Mouse (Mus musculus) layer of hippocampus, adult 8-10 months (tissue): ENCODE data around the gene Miga1. TPM values are rescaled to one million over a fixed set of nuclear protein-coding genes. Genes with fewer than 3 reads are reported as not detected.

Experiments
- DNase-seq, 2 experiments: peaks; one replicate each; pipeline ENCODE4 v3.0.0; 2022; ENCODE audit warnings: low spot score in 2 of 2
- total RNA-seq, 4 experiments: library from RNA; stranded (reverse); gene quantifications; 2 replicates each; pipeline ENCODE4 v1.2.4; 2022

The Miga1 gene
- total RNA-seq, 4 experiments from 2014 or later: 75.1 to 84.2 (median 76.2) TPM

DNA sequence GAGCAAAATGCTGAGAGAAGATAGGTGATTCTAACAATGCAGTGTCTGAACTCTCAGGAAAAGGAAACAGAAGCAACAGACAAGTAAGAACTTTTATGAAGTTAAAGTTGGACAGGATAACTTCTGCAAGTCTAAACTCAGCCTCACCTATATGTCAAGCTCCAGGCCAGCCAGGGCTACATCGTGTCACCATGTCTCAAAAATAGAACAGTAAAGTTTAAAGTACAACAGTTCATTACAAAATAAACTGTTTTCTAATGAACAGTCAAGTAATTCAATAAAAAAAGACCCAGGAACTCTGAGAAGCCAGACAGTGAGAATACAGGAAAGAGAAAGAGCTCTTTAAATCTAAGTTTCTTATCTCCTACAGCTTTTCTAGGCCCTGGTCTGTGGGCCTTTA is 89.7 kb downstream of the Miga1 start:
- DNase-seq: no peak

DNA sequence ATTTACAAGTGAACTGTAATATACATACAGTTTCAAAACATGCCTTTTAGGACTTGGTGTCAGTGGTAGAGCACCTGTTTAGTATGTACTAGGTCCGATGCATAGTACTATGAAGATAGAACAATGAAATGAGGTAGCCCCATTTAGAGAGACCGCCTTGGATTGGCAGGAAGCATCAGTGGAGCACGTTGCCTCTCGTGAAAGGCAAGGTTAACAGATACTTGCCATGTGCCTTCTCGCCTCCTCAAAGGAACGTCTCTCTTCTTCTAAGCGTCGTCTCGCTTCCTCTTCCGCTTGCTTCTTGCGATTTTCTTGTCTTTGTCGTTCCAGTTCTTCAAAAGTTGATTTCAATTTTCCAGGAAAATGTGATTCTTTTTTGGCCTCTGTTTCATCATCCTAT is 92.5 kb downstream of the Miga1 start:
- no peak for DNase-seq

DNA sequence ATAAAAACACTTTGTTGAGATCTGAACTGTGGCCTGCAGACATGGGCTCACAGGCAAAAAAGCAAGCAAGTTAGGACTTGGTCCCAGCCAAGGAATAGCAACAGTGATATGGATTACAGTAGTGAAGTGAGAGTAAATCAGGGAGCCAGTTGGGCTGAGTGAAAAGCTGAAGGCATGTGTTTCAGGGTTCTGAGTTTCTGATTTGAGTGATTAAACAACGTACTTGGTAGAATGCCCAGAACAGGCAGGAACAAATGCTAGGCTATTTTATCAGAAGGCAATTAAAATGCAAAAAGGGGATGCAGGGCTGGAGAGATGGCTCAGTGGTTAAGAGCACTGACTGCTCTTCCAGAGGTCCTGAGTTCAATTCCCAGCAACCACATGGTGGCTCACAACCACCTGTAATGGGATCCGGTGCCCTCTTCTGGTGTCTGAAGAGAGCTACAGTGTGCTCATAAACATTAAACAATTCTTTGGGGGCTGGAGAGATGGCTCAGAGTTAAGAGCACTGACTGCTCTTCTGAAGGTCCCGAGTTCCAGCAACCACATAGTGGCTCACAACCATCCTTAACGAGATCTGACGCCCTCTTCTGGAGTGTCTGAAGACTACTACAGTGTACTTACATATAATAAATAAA is 94.8 kb downstream of the Miga1 start:
- DNase-seq: peak in 1 of 2 experiments; percentile 42

DNA sequence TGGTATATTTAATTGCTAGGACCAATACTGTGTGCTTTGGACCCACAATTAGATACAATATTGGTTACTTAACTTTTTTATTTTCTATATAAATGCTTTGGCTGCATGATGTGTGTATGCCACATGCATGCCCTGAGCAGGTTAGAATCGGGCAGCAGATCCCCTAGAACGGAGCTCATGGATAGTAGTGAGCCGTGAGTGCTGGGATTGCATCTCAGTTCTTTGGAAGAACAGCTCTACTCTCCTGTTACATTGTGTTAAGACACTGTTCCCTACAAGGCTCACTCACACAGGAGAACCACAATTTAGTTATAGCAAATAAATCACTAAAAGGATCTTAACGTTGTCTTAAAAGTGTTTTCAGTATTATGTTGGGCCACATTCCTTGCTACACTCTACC is 96.9 kb downstream of the Miga1 start:
- no peak for DNase-seq

DNA sequence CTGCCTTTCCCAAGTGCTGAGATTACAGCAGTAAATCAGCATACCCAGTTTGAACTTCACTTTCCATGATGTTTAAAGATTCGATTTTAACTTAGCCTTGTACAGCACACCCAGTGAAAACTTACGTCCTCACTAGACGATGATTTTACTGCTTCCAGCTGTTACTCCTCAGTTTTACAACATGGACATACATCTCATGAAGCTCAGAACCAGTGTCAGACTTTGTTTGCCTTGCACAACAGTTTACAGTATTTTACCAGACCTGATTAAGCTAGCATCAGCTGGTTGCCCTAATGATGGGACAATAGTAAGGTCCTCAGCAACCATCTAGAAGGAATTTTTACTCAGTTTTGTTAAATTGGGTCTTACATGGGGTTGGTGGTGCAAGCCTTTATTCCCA is 99.1 kb downstream of the Miga1 start:
- DNase-seq: no peak

DNA sequence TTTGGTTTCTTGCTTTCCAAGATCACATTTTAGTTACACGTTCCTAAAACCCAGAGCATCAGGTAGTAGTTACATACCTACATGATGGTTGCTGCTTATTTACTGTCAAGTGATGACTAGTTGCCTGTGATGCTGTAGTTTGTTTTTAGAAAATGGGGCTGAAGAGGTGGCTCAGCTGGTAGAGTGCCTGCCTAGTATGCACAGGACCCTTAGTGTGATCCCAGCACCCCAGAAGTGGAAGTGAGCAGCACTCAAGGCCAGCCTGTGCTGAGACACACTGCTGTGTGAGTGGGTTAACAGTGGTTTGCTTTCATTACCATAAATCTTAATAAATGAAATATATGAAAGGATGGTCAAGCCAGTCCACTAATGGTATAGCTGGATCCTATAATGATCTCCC is 100.6 kb downstream of the Miga1 start:
- no peak for DNase-seq

DNA sequence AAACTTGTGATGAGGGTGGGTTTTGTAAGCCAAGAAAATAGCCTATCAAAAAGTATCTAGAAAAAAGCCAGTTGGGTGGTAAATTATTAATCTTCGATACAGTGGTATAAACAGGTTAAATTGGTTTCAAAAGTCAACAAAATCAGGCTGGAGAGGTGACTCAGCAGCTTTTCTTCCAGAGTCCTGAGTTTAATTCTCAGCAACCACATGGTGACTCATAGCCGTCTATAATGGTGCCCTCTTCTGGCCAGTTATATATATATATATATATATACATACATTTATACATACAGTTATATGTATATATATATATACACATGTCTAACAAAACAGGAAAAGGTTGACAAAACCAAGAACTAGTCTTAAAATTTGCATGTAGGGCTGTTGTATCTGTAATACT is 101.4 kb downstream of the Miga1 start:
- DNase-seq: no peak

DNA sequence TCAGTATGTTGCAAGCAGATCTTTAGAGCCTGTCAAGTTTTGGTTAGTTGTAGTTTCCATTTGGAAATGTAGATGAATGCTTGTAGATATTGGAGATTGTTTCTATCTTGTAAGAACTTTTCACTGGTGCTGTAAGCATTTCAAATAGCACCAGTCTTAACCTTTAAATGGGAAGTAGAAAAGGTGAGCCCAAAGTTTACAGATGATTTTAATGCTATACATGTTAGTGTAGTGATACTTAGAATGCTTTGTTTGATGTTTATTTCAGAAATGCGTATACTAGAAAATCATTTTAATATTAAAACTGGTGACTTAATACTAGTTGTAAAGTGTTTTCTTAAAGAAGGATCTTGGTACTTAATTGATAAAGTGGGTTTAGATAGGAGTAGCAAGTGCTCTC is 104.4 kb downstream of the Miga1 start:
- DNase-seq: no peak

DNA sequence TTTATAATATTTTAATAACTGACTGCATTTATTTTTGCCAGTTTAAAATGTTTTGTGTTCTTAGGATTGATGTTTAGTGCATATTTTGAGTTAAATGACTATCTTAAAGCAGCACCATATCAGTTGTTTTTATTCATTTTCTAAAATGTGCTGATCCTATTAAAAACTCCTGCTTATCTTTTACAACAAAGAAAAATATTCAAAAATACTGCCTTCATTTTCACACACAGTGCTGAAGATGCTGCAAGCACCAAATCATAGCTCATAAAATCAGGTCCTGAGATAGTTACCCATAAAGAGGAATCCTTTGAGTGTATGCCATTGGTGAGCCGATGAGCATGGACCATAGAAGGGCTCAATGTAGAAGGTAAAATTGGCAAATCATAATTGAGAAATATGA is 105.0 kb downstream of the Miga1 start:
- DNase-seq: no peak

DNA sequence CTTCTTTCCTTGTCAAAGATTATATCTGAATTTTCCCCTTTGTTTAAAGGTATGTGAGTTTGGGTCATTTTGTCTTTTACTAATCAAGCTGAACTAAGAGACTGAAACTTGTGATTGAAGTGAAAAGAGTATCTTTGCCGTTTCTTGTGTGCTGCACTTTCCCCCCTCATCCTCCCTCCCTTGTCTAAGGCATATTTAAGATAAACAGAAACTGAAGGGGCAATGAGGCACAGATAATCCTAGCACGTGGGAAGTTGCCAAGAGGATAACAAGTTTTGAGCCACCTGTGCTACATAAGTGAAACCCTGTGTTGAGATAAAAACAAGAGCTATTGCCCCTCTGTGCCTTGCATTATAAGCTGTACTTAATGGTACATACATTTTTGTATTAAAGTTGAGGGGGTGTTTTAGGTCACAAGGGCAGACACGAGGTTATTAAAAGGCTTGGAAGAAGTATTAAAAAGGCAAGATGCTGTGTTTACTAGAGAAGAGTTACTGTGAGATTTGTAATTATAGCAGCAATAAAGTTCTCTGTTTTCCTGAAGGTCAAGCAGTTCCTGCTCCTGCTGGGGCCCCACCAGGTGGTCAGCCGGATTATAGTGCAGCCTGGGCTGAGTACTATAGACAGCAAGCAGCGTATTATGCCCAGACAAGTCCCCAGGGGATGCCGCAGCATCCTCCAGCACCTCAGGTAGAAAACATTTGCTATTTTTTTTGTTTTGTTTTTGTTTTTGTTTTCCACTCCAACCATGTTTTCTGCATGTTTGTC is 108.7 kb downstream of the Miga1 start:
- DNase-seq: no peak

DNA sequence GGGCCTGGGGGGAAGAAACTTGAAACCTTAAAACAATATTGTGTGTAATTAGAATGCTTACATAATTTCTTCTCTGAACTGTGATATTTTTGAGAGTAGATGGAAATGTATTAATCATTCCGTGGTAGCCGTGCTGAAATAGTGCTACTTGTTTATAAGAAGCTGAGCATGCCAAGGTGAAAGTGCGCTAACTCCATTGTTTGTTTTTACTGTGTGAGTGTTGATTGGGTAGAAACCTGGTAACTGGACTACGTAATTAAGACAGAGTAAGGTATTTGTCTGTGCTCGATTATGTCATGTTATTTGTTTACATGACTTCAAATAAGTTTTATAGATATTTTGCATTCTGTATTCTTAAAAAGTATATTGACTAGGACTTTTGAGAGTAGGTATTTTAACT is 110.9 kb downstream of the Miga1 start:
- no peak for DNase-seq

DNA sequence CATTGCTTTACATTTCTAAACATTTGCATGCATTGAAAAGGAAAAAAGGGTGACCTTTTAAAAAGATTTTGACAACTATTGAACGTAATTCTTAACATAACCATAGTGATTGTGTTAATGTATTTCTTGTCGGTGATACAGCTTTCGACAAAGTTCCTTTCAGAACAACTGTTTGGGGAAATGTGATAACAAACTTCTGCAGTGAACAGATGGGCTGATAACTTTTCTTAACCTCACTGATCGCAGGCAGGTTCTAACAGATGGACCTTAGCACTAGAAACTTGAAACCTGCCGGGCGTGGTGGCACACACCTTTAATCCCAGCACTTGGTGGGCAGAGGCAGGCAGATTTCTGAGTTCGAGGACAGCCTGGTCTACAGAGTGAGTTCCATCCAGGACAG is 111.4 kb downstream of the Miga1 start:
- no peak for DNase-seq

DNA sequence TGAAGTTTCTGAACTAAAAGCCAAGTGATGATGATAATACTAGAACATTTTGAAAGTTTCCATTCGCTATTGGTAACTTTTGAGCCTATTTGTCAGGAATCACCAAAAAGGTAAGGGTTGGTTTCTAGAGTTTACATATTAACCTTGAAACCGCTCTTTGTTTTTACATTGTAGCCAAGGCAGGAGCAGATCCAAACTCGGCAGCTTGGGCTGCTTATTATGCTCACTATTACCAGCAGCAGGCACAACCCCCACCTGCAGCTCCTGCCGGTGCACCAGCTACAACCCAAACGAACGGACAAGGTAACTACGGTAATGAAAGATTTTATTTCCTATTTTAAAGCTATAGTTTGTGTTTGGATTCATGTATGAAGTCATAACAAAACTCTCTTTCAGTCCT is 114.3 kb downstream of the Miga1 start:
- no peak for DNase-seq

DNA sequence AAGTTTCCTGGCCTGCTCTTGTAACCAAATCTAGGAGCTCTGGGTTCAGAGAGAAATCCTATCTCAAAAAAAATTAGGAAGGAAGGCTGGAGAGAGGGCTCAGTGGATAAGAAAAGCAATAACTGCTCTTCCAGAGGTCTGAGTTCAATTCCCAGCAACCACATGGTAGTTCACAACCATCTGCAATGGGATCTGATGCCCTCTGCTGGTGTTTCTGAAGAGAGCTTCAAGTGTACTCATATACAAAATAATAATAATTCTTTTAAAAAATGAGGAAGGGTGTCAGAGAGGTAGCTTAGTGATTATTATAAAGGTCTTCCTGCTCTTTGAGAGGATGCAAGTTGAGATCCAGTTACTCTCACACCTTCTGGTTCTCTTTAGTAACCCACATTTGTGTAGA is 115.3 kb downstream of the Miga1 start:
- DNase-seq: no peak

Other genes starting within 250 kb of the Miga1 start
- gene Gipc2, start 174.2 kb downstream of the Miga1 start, total RNA-seq: 1 to 10 TPM in 3 of 4 experiments, under 1 TPM in 1; 0.68 to 1.9 (median 1.5) TPM
- gene Dnajb4, start 130.1 kb downstream of the Miga1 start, total RNA-seq: 10 to 100 TPM; 51.8 to 78.7 (median 62.1) TPM
- 100 to 1,000 TPM; 114 to 141 (median 131) TPM for gene Fubp1, start 130.0 kb downstream of the Miga1 start, total RNA-seq
- gene Nexn, start 74.1 kb downstream of the Miga1 start, total RNA-seq: 1 to 10 TPM in 2 of 4 experiments, under 1 TPM in 2; 0.65 to 2.9 (median 1.3) TPM
- gene Usp33, start 6.1 kb upstream of the Miga1 start, total RNA-seq: 100 to 1,000 TPM; 110 to 141 (median 134) TPM
- gene Zzz3, start 55.1 kb upstream of the Miga1 start, total RNA-seq: 10 to 100 TPM; 45.9 to 51.5 (median 47.7) TPM